Mouse (Mus musculus) A20 (cell line): ENCODE measurements at regions not wholly inside any gene's neighbourhood (a gene's known extent, or its start where the extent isn't known, plus 50 kb on each side); places are given as distances from the start of the nearest gene placed in this dataset.

Experiments
- DNase-seq: peaks from one replicate; pipeline ENCODE4 v3.0.0-alpha.2; 2011; ENCODE audit warnings: low read depth, low spot score

DNA sequence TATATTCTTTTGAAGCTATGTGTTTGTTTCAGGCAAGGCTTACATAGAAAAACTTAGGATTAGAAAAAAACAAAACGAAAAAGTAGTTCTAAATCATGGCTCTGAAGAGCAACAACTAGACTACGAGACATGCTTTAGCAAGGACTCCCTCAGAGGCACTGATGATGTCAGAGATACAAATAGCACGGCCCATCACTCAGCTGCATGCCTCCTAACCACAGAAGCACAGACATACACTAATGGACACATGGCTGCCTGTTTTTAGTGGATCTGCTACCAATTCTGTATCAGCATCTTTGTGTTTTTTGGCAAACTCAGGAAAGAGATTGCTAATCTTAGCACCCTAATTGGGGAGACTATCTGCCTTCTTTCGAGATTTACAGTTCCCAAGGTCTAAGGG, 138.6 kb upstream of the Nt5c1b start:
- no peak for DNase-seq

DNA sequence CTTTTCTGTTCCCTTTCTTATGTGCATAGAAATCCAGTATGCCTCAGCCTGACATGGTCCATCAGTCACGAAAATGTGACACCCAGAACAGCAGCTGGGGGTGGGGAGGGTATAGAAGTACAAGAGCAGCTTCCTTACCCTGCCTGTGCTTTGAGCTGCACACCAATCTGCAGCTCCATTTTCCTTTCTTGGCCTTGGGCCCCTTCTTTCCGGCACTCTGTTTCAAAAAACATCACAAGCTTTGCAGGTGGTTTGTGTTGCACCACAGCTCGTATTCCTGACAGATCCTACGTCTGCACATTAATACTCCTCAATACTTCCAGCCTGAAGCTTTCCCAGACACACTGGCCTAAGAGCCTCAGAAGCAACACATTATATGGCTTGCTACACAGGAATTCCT, 138.1 kb upstream of the Nt5c1b start:
- DNase-seq, result no peak

DNA sequence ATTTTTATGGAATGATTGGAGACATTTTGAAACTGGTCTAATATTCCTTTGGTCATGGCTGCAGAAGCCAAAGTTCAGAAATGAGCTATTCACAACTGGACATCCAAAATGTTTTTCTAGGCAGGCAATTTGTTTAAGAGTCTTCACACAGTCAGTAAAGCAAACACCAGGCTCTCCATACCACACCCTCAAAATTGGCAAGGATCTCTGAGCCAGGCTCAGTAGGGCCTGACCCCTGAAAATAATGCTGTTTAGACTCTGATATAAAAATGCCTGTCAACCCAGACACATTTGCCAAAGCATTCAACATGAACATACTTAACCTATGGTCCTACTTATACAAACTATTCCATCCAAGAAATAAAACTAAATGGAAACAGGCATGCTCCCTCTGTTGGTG, 121.7 kb upstream of the Nt5c1b start:
- DNase-seq, result no peak

DNA sequence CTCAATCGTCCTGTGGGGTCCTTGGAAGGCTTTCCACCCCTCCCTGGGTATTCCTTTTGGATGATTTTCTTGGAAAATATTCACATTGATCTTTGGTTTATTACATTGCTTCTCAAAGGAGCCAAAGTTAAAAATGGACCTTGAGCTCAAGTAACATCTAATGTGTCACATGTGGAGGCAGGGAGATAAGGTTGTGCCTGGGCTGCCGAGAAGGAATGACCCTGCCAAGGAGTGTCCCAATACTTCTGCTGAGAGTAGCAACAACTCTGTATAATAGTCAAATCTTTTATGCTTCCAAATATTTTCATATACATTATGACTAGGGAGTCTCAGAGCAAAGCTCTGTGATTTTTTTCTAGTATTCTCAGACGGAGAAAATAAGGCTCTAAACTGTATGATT, 113.4 kb upstream of the Nt5c1b start:
- no peak for DNase-seq

DNA sequence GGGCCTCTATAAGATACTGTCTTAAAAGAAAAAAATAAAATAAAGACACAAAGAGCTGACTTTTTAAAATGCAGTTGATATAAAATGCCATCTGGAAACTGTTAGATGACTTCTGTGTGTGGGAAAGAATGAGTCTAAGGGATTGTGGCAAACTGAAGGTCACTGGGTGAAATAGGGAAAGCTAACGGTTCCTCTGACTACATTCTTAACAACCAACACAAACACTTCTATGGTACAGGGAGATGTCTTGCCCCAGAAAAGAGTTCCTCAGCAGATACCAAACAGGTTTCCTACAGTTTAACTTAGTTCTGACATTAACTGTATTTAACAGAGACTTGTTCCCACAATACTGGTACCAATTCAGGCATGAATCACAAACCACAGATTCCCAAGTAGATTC, 103.6 kb upstream of the Nt5c1b start:
- no peak for DNase-seq

DNA sequence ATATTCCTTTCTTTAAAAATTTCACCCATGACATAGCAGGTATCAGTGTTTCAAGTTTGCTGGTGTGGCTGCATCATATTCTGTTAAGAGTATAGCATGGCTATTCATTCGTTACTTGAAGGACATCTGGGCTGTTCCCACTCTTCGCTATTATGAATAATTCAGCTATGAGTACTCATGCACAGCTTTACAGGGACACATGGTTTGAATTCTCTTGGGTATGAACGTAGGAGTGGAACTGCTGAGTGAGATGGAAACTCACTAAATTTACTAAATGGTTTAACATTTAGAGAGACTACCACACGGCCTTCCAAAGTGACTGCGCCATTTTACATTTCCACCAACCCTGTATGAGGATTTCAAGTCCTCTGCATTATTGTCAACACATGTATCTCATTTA, 97.7 kb upstream of the Nt5c1b start:
- DNase-seq, result no peak

DNA sequence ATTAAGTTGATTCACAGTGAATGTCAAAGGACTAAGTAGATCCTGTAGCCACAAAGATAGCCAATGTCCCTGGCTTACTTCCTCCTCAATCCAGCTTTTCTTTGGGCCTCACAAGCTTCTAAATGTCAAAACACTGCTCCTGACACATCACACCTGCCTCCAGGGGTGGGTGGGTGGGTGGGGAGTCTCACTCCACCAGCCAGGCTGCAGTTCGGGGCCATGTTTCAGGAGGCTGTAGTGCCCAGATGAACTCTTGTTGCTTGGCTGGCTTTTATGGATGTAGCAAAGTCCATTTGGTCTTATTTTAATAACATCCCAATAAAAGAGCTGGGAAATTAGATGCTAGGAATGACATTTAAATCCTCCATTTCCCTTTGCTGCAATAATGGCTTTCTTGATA, 94.5 kb upstream of the Nt5c1b start:
- DNase-seq, result no peak

DNA sequence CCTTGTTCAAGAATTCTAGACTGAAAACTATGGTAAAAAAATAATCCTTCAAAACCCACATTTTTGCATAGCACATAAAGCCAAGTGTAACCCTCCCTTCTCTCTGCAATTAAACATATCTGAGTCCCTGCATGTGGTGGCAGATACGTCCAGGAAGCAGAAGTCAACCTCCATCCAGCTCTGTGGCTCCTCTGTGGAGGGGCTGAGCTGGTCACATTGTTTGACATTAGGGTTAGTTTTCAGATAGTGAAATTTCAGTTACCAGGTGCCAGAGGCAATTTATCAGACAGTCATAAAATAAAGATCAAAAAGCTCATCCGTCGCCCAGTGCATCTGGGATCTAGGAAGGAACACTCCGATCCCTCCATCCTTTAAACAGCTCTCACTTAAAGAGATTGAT, 77.1 kb upstream of the Nt5c1b start:
- DNase-seq, result no peak

DNA sequence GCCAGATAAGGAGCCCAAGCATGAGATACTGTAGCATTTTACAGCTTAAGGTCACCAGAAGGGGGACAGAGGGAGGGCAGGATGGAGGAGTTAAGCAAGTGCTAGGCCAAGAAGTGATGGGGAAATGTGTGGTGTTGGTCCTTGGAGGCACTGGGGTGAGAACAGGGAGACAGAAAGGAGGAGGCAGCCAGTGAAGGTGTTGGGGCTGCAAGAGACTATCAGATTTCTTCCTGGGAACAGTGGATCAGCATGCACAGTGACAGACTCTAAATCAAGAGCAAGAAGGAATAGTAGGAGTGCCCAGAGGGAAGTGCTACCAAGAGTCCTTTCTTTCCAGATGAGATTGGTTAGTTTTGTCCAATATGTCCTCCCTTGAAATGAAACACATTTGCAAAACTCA, 63.8 kb upstream of the Nt5c1b start:
- no peak for DNase-seq
